Mouse (Mus musculus): ENCODE data around the gene Dpm3.
A peak's percentile ranks its signal among the peaks of the same experiment; 100 is the strongest.

Dpm3 gene

DNA sequence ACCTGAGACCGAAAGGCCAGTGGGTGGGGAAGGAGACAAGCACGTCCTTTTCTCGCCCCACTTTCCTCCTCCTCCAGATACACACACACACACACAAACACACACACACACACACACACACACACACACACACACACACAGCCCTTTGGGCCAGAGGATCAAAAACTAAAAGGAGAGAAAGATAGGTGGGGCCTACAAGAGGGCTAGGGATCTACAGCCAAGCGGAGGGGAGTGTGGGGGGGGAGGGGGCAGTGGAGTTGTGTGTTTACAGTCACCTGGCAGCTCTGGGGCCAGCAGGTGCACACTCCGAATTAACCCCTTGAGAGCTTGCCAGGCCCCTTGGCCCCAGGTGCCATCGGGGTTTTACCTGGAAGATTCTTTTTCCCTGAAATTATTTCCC, 26.5 kb upstream of the Dpm3 start:
- DNase-seq: no peak

DNA sequence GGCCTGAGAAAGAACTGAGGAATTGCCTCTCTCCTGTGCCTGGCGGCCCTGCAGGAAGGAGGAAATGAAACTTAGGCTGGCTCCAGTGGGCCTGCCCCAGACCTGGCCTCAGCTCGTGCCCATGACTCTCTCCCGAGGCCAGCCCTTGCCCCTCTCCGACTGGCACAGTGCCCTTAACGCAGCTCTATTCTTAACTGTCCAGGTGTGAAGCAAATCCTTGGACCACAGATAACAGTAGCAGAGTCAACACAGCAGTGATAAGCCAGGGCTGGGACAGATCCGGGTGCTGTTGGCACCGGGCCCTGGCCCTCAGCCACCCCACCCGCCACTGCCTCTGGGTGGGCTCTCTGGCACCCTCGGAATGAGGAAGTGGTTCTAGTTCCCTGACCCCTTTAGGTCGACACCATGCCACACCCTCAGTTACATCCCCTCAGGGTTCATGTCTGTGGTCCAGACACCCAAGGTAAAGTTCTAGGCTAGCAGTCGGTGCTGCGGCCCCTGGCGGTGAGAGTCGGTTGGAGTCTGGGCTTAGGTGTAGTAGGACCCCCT, 25.5 kb upstream of the Dpm3 start:
- DNase-seq: no peak

DNA sequence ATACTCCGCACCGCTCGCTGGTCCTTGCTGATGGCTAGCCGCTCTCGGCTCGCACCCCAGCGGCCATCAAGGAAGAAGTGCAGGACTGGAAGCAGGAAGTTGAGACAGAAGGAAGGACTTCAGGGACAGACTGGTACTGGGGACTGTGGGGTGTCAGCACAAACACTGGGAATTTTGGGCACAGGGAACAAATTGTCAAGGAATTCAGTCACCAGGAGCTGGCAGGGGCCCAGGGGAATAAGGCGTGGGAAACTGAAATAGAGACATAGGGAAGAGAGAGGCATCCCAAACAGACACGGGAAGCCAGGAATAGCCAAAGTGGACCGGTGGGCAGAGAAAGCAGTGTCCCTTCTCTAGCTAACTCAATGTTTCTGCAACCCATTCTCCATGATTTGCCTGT, 22.6 kb upstream of the Dpm3 start:
- DNase-seq: no peak

DNA sequence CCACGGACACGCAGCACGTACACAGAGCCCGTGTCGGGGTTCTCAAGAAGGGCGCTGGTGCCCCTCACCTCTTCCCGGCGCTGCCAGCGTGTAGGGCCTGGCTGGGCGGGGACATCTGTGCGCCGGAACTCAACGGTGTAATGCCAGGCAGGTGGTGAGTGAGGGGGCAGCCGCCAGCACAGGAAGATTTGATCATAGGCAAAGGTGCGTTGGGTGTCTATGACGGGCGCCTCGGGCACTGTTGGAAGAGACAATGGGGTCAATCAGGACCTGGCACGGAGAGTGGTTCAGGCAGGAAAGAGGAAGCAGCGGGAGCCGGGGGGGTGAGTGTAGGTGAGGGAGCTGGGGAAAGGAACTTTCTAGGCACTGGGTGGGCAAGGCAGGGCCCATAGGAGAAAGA, 21.5 kb upstream of the Dpm3 start:
- no peak for DNase-seq

DNA sequence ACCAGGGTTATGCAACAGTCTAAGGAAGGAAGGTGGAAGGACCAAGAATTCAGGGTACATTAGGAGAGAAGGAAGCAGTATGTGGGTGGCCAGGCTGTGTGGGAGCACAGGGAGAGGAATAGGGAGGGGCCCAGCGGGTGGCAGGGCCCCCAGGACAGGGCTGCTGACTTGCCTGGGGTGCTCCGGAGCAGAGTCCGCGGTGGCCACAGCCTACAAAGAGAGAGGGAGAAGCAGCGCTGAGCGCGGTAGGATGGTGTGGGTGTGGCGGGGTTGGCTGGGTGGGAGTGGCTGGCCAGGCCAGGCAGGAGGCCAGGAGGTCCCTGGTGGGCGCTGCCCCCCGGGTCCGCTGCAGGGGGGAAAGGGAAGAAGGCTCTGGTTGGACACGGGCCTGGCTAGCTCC, 20.7 kb upstream of the Dpm3 start:
- no peak for DNase-seq

DNA sequence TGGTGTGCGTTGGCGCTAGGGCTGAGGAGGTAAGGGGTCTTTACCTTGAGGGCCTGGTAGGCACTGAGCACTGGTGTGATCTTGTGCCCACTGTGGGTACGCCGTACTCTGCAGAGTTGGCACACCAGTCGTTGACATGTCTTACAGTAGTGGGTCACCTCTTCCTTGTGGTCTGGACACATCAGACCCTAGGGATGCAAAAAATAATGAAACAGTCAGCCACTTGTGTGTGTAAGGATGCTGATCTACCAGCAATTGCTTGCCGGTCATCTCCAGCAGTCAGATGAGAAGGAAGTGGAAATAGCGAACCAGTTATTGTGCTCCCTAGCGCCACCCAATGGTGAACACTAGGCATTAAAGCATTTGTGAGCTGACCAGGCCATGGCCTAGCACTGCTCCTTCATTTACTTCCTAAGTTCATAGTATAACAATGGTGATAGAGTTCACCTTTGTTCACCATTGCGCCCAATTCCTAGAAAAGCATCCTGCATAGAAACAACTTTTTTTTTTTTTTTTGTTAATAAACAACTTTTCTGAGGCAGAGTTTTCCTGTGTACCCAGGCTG, 16.7 kb upstream of the Dpm3 start:
- peak; percentile 75 to 84 for DNase-seq

DNA sequence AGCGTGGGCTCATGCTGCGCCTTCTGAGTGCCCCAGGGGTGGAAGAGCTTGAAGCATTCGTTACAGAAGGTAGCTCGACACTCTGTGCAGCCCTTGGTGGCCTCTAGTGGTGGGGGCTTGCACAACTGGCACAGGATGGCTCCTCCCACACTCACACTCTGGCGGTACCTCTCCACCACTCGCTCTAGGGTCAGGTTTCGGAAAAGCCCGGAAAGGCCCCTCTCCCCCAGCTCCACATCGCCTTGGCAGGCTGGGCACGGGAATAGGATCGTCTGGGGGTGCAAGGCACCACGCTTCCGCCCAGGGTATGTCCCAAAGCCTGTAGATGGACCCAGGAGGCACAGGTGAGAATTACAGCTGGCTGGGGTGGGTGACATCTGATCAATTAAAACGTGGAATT, 15.5 kb upstream of the Dpm3 start:
- no peak for DNase-seq

DNA sequence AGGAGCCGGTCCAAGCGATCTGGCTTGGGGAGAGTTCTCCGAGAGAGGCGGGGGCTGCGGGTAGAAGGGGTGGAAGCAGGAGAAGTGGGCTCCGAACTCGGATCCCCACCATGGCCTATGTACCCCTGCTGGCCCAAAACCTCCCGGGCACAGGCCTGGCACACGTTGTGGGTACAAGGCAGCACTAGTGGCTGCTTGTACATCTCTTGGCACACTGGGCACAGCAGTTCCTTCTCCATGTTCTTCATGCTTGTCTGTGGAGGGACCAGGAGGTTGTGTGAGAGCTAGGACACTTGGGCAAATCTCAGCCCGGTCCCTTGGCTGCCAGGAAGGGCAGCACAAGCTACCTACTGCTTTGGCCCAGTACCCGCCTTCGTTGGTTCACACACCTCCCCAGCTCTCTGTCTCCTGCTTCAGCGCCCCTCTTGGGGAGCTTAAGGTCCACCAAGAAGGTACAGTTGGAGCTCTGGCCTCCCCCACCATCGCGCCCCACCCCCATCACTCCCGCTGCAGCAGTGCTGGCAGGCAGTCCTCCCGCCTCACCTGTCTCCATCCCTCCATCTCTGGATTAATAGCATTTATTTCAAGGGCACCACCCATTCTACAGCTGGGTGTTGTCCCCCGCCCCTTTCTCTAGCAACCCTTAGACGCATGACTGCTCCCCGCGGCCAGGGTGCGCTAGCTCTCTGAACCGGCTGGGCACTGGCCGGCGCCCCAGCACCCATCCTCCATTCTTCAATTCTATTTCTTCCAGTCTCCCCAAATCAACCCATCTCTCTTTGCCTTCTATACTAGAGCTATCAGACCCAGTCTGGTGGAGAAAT, 14.8 kb upstream of the Dpm3 start:
- peak; percentile 48 to 56 for DNase-seq

DNA sequence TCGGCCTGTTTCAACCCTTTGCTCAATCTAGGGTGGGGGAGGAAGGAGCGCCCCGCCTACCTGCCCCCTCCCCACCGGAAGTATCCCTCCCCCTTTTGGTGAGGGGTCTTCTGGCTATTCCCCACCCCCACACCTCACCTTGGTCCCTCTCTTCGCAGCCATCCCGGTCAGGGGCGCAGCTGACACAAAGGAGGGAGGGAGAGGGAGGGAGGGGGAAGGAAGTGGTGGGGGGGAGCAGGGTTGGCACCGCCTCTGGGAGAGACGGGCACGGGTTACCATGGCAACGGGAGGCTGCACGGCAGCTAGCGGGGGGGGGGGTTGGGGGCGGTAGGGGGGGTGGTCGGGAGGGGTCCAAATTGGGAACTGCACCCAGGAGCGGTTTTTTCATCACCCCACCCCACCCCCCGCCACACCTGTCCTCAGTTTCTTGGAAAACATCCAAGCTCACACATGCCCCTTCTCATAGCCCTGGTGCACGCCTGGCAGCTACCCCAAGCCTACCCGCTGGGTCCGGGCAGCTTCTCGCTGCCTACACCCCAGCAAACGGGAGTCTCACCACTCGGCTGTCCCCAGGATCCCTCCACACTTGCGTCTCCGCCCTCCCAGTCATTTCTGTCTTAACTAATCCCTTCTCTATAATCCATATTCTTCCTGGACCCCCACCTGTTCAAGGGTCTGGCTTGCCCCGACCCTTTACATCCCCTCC, 14.0 kb upstream of the Dpm3 start:
- DNase-seq: peak; percentile 77 to 80

DNA sequence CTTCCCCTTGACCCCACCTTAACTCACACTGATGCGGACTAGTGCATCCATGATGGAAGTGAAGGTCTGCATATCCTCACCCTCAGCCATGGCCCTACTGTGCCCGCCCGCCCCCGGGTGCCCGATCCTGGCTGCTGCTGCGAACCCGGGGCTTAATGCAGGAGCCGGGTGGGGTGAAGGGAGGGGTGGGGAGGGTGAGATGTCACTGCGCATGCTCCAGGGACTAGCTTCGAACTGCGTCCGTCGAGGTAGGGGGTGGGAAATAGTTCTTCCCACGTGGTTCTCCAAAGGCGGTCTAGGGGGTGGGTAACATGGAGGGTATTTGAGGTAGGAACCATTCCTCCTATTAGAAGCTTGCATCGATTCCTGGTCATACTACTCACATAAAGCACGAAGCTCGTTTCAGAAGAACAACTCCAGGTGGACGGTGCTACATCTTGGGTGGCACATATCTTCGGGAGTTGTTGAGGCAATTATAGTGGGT, 13.4 kb upstream of the Dpm3 start, which contains the start of gene Krtcap2:
TSS of gene Krtcap2 (plus strand) at position 279 of the 484 bp plus-strand sequence.
- DNase-seq: peak; percentile 72 to 76

DNA sequence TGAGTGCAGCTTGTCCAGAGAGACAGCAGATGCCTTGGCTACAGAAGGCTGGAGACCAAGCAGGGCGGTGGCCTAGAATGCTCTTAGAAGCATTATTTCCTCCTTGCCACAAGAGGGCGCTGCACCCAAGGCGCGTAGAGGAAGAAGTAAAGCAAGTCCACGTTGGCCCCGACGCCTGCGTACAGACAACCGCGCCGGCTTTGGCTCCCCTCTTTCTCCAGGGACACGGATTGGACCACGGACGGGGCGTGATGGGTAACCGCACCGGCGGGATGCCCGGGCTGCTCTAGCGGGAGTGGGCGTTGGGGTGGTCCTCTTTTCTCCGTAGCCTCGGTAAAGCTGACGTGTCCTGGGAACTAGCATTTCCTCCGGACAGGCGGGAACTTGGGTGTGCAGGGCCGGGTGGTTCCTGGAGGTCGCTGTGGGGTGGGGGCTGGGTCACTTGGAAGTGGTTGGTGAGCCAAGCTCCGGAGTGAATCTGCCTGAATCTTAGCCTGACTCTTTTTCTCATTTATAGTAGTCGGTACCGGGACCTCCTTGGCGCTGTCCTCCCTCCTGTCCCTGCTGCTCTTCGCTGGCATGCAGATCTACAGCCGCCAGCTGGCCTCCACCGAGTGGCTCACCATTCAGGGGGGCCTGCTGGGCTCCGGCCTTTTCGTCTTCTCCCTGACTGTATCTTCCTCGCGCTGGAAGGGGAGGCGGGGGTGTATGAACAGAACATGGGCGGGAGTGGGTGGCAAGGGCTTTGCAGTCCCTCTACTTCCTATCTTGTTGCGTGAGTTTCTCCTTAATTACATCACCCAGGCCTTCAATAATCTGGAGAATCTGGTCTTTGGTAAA, 12.7 kb upstream of the Dpm3 start, which contains the start of gene Trim46:
TSS of gene Trim46 (minus strand) at position 49 of the 840 bp plus-strand sequence.
- DNase-seq: peak; percentile 92 to 94

DNA sequence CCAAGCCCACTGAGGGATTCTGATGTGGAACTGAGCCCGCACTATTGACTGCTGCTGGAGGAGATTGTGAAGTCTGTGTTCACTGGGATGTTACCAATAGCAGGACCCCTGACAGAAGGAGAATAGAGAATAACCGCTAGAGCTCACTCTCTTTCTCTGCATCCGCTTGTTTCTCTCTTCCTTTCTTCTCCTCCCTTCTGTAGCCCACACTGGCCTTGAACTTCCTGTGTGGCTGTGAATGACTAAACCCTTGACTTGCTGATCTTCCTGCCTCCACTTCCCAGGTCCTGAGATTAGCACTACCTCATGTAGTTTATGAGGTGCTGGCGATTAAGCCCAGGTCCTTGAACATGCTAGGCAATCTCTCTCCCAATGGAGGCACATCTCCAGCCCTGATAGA, 11.7 kb upstream of the Dpm3 start:
- no peak for DNase-seq

DNA sequence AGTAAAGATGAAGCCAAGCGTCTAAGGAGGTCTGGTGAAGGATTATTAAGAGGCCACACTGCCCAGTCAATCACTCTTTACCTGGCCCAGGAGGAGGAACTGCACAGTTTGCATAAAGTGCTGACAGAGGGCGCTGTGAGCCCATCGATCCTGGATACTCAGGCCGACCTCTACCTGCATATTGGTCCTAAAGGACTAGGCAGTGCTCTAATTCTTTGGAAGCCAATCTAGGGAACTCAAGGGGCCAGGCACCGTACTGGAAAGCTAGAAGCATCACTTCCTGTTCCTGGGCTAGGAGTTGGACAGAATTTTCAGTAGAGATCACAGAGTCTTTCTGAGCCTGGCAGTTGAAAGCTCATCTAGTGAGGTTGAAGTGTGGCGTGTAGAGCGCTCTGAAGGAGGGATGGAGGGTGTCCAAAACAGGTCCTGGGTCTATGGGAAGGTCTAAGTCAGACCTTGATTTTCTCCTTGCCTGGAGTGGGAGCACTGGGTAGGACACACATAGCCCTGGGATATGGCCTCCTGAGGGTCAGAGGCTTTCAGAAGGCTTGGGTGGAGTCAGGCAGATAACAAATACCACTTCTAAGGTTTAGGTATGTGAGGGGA, 8.6 kb upstream of the Dpm3 start:
- DNase-seq: peak; percentile 76 to 77

DNA sequence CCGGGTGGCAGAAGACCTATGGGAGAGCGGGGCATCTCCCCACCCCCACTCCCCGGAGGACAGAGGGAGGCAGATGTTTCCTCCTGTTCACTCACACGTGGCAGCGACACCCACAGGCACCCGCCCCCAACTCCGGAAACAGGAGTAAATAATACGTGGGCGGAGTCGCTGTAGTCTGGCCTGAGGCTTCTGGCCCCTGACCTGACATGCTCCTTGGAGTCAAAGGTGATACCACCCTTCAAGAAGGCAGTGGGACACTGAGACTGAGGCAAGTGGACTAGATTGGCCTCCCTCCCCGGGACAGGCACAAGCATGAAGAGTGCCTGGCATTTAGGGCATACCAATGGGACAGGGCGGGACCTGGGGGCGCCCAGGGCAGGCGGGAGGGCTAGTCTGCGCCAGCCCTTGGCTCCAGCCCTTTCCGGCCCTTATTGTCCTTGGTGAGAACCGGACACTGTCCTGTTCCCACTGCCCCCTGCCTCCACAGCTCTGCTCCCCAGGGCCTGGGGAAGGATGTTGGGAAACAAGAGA, 7.7 kb upstream of the Dpm3 start:
- no peak for DNase-seq

DNA sequence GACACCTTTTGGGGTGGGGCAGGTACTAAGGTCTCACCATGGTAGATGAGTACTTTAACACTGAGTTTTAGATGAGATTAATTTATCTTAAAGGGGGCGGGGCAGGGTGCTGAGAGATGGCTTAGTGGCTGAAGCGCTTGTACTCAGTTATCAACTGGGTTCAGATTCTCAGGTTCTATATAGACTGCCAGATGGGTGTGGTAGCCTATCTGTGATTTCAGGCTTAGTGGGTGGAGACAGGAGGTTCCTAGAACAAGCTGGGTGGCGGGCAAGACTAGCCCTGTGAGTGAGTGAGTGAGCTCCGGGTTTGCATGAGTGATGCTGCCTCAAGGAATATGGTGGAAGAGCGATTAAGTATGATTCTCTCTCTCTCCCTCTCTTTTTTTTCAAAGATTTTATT, 4.2 kb upstream of the Dpm3 start:
- no peak for DNase-seq

DNA sequence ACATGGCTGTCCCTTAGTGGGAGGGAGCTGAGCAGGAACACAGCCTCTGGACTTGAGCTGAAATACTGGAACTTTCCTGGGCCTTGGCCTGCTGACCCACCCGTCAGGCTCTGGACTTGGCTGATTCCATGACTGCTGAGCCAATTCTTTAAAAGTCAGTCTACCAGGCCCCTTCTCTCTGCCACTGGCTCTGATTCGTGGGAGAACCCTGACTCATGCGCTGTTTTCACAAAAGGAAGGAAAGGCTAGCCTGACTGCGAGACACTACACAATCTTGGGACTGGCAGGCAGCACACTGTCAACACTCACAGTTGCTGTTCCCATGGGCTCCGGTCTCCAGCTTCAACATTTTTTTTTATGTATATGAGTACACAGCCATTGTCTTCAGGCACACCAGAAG, 3.0 kb upstream of the Dpm3 start:
- DNase-seq: no peak

DNA sequence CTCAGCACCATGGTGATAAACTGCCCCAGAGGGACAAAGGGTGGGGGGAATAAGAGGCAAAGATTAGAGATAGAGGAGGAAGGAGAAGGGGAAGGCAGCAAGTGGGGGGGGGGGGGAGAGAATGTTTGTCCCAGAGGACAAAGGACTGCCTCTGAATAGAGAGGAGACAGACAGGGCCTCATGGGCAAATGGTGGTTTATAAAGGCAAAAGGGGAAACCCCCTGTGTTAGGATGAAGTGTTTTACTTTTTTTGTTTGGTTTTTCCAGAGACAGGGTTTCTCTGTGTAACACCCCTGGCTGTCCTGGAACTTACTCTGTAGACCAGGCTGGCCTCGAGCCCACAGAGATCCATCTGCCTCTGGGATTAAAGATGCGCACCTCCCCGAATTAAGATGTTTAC, 1.1 kb downstream of the Dpm3 start:
- no peak for DNase-seq

DNA sequence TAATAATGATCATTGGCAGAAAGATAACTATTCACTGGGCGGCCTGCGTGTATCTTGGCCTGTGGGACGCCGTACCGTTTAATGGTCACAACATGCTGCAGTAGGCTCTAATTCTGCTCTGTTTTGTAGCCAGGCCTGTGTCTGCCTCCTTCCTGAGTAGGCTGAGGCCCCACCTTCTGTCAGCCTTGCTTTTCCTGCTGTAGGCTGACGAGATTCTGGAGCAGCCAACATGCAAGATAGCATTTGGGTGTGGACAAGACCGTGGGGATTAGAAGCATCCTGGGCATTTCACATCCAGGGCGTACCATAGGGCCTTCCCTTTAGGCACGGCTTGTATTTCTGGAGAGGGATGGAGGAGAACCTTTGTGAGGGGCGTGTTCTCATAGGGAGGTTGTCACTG, 3.3 kb downstream of the Dpm3 start:
- DNase-seq: no peak

DNA sequence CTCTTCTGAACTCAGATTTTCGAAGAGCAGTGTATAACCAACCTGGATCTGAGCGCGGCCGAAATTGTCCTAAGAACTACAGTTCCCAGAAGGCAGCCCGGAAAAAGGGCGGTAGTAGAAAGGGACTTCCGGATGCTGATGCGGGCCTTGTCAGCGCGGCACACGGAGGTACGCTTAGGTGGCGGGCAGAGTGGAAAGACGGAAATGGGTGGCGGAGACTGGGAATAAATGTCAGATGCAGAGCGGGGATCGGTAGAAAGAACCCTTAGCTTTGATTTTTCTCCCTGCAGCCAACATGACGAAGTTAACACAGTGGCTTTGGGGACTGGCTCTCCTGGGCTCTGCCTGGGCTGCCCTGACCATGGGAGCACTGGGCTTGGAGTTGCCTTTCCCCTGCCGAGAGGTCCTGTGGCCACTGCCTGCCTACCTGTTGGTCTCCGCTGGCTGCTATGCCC, 7.3 kb downstream of the Dpm3 start:
- DNase-seq: peak; percentile 75 to 79

DNA sequence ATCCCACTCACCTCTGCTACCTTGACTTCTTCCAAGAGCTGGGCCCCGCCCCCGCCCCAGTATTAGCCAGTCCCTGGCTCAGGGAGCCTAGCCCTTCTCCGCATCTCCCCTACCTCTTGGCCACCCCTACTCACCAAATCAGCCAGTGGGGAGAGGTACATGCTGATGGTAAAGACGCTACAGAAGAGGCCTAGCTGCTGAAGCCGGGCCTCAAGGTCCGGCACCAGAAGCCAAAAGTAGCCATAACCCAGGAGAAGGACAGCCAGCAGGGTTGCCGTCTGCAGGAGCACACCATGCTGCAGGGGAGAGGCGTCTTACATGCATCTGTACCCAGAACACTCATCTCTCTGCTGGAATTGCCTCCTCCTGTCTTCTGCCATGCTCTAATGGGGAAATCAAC, 9.8 kb downstream of the Dpm3 start:
- DNase-seq: no peak

DNA sequence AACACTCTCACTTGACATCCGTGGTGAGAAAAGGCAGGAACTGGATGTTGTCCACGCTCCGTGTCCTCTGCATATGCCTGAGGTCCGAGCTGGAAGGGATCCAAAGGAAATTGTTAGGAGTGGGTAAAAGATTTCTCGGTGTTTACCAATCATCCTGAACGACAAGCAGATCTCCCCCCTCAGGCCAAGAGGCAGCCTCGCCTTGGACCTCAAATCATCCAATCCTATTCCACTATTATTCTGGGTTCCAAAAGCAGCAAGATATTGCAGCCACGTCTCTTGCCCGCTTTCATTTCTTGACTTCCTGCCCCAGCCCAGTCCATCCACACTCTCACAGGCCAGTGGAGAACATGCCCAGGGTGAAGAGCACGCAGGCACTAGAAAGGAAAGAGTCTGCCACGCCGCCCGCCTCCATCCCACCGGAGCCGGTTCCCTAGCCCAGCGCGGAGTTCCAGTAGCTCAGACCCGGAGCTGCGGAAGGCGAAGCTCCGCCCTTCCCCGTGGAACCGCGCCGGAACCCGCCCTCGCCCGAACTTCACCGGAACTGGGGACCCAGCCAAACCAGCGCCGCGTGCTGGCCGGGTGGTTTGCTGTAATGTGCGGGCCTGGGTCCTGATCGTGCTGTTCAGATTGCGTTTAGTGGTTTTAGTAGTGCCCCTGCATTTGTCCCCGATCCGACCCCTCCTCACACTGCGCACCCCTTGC, 11.0 kb downstream of the Dpm3 start, which contains the start of gene Slc50a1:
TSS of gene Slc50a1 (minus strand) at position 520 of the 705 bp plus-strand sequence.
- peak; percentile 83 to 88 for DNase-seq

Data from cerebellum, postnatal 36 days (tissue).